Mouse (Mus musculus): ENCODE measurements at regions not wholly inside any gene's neighbourhood (a gene's known extent, or its start where the extent isn't known, plus 50 kb on each side); places are given as distances from the start of the nearest gene placed in this dataset.

DNA sequence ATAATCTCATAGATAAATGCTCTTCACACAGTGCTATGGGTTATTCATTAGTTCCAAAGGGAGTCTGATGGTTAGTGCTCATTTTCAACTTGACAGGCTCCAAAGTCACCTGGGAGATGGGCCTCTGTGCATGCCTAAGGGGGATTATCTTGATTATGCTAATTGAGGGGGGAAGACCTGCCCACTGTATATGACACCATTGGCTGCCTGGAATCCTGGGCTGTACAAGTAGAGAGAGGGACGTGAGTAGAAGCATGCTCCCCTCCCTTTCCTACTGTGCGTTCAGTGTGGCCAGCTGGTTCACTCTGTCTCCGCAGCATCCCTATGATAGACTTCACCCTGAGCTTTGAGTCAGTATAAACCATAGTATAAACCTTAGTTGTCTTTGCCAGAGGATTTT, 300.8 kb downstream of the Gpat3 start:
- no peak for ATAC-seq (replicated peaks; ENCODE audit: poor library complexity)

DNA sequence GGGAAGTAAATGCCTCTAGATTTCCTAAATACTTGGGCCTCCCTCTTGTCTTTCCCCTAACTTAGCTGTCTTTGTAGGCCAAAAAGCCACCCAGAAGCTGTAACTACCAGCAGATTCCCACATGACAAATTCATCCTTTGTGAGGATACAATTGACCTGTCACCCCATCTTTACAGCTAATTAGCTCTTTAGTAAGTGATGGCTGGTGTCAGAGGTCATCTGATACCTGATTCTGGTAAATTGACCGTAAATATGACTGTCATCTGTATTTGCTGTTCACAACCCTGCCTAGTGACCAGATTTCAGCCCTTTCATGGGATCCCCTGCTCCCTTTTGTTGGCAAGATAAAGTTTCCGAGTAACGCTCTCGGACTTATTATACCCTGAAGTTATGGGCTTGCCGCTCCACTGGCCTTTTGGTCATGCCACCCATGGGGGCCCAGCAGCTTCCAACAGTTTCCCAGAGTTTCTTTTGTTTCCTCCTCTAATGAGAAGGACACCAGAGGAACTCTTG, 279.5 kb downstream of the Gpat3 start:
- no peak for ATAC-seq (replicated peaks; ENCODE audit: poor library complexity)

DNA sequence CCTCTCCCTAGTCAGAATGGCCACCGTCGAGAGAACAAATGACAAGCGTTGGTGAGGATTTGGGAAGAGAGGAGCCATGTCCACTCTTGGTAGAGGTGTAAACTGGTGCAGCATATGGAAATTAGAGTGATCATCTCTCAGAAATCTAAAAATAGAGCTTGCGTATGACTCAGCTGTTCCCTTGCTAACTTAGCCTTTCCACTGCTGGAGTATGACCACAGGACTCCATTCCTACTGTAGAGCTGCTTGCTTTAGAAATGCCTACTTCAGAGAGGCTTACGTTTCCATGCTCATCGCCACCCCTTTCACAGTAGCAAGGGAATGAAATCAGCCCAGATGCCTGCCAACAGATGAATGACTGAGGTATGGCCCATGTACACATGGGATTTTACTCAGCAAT, 277.4 kb downstream of the Gpat3 start:
- ATAC-seq (replicated peaks; ENCODE audit: poor library complexity), result no peak

DNA sequence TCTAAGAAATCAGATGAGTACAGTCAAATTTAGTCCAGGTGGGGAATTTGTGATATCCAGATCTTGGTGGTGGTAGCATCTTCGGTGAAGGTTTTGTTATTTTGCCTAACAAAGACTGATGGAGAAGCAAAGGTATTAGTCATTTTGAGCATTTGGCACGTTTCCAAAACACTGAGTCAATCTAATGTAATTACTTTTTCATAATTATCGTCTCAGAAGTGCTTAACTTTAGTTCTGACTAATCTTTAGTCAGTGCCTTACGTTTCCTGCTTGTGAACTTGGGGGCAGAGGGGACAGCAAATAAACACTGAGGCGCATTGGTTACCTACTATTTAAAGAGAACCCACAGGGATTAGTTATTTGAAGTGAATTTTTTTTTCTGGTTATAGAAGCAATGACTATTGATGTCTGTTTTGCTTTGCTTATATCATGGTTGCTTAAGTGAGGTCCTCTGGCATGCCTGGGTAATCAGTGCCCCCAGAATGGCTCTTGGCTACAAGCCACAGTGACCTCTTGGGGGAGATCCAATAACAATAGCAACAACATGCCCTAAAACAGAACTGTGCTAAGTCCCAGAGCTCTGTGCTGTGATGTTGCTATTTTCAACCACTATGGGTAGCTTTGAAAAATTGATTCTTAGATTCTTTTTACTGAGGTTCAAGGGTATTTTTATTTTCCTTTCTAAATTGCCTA, 275.1 kb downstream of the Gpat3 start:
- ATAC-seq (replicated peaks; ENCODE audit: poor library complexity), result no peak

DNA sequence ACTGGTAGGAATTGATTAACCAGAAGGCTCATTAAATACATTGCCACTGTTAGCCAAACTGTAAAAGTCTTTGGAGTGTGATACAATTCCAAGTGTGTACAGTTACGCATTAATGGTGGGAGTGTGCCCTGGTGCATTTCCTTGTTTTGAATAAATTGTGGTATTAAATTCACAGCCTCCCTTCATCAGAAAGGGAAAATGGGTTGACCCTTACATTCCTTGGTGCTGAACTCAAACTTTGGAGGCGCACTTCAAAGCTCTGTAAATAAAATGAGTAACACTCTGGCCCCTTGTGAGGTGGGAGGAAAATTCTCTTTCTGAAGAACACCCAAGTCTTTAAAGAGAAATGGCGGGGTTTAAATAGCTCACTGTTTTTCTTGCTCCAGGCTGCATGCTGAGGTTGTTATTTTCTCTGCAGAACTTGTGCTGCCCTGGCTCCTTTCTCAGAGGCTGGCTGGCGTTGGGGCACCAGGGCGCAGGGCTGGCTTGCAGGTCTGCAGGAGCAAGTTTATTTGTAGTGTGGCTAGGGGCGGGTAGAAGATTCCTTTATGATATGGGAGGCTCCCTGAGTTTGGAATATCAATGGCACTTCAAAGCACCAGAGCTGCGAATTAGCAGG, 266.7 kb downstream of the Gpat3 start:
- ATAC-seq (replicated peaks; ENCODE audit: poor library complexity), result no peak

DNA sequence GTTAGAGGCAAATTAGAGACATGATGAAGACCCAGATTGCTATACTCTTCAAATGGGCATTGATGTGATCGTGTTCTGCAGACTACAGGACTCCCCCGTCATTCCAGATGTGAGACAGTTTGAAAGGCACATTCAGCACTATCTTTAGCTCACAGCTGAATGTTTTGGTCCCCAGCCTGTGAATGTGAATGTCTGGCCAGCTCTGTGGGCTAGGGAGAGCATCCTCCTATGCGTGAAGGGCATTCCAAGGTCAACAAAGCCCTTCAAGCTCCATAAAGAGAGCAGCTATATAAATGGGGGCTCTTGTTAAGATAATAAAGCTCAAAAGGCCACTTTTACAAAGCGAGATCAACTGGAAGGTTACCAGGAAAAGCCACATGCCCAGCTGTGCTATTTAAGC, 266.1 kb downstream of the Gpat3 start:
- no peak for ATAC-seq (replicated peaks; ENCODE audit: poor library complexity)

DNA sequence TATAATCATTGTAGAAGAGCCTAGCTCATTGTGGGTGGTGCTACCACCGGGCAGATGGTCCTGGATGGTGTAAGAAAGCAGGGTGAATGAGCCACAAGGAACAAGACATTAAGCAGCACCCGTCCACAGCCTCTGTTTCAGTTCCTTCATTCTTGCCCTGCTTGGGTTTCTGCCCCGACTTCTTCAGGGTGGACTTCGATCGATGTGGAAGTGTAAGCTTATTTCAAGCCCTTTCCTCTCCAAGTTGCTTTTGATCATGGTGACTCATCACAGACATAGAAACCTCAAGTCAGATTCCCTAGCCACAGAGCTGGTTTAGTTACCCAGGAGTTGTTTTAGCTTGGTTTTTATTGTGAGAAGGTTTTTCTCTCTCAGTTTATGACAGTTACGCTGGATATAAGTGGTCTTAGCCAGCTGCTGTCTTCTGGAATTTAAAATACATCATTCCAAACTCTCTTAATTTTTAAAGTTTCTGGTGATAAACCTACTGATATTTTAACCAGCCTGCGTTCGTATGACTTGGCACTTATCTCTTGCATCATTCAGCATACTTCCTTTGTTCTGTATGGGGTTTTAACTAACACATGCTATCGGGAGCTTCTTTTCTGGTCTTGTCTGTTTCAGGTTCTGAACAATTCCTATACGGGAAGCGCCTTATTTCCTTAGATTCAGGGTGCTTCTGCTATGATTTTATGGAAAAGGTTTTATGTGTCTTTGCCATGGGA, 255.6 kb downstream of the Gpat3 start:
- ATAC-seq (replicated peaks; ENCODE audit: poor library complexity), result peak; percentile 95

DNA sequence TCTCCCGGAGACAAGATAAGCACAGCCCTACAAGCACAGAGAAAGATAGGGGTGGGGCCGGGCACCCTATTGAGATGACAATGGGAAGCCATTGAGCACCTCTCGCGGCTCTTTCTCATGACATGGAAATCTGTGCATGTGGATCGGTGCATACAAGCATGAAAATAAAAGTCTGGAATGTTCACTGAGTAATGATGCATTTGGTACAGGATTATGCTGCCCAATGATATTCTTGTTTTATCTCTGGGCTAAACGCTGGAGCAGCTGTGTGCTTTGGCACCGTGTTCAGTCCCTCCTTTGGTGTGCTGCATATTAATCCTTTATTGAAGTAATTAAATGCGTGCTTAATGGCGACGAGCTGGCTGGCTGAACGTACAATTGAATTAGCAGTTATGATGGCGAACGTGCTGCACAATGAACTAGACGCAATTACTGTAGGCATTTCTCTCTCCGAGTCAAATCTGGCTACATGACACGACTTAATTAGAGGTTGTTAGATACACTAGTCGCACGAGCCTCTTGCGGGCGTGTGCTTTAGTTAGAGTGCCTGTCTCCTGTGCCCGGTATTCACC, 245.6 kb downstream of the Gpat3 start:
- no peak for ATAC-seq (replicated peaks; ENCODE audit: poor library complexity)

DNA sequence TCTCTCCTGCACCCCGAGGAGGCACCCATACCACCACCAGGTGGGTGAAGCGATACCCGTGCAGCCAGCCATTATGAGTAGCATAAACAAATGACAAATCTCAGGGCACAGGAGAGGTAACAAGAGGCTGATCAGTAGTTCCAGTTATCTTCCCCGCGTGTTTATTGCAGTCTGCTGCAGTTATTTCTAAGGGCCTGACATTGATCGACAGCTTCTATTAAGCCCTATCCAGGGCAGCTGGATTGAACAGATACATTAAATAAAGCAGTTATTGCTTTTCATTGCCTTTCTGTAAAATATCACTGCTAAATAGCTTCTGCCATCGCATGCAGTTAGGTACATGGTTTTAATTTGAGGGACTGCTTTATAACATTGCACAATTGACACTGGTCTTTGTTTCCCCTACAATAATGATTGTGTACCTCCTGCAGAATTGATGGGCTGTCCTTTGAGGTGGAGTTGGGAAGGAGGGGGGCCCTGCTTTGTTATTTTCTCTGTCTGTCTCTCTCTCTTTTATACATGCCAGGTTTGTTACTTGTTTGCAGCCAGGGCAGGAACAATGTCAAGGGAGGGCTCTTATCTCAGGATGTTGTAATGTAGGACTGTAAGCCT, 245.0 kb downstream of the Gpat3 start:
- ATAC-seq (replicated peaks; ENCODE audit: poor library complexity), result no peak

DNA sequence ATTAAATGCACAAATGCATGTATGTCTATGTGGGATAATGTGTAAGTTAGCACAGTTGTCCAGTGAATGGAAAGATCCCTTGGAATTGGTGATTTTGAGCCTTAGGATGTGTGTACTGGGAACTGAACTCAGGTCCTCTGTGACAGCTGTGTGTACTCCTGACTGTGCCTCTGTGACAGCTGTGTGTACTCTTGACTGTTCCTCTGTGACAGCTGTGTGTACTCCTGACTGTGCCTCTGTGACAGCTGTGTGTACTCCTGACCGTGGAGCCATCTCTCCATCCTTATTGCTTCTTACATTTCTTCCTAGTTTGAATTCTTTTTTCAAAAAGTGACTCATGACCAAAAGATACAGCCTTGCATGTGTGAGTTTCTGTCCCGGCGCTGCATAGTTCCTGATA, 239.7 kb downstream of the Gpat3 start:
- ATAC-seq (replicated peaks; ENCODE audit: poor library complexity), result no peak

DNA sequence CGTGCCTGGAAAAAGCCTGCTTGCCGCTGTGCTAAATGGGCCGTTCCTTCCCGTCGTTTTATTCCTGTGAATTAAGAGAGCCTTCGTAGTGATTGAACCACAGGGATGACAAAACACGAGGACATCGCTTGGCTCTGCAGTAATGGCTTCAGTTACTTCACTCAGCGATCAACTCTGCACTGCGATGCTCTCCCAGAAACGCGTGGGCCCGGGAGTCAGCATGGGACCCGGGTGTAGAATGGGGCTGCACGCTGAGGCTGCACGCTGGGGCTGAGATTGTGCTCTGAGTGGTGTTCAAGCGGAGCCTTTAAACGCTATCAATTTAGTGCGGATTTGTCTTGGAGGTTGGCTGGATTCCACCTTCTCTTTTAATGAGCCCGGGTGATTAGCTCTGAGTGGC, 237.1 kb downstream of the Gpat3 start:
- ATAC-seq (replicated peaks; ENCODE audit: poor library complexity), result no peak

DNA sequence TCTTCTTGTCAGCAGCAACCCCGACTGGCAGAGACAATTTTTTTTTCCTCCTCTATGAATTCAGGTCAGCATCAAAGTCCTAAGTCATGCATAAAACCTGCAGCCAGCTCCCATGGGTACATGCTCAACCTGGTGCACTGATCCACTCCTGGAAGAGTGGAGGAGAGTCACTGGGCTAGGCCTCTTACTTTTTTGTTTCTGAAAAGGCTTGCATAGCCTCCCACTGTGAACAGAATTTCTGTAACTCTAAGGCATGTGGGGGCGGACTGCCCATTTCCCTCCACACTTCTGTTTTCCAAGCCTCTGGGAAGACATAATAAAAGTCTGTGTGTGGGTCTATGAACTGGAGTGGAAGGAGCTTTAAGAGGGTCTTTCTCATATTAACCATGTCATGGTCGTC, 218.8 kb downstream of the Gpat3 start:
- ATAC-seq (replicated peaks; ENCODE audit: poor library complexity), result no peak

DNA sequence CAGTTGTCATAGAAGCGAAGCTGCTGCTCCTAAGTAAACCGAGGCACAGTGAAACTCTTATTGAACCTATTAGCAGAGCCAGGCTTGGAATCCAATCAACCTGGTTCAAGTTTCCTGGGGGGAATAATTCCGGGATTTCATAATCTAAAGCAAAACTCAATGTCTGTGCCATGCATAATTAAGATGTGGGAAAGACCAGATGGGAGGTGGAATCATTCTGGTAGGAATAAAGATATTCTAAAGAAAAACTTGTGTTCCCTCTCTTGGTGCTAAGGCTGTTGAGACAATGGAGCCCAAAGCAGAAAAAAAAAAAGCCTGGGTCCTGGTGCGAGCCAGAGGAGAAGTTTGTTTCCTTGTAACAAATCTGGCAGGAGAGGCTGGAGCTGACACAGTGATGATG, 217.7 kb downstream of the Gpat3 start:
- no peak for ATAC-seq (replicated peaks; ENCODE audit: poor library complexity)

DNA sequence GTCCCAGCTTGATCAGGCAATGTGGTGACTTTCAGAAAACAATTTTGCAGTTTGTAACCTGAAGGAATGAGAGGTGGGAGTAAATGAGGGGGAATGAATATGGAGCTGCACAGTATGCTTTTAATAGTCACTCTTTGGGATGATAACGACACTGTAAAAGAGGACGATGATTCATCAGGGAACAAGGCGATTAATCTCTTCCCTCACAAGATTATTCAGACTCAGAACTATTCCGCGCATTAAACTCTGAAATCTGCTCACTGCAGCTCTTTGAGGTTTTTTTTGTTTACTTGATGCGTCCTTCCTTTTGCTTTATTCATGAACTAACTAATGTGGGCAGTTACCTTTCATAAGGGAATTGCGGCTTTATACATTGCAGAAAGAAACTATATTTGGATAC, 206.1 kb downstream of the Gpat3 start:
- ATAC-seq (replicated peaks; ENCODE audit: poor library complexity), result no peak

DNA sequence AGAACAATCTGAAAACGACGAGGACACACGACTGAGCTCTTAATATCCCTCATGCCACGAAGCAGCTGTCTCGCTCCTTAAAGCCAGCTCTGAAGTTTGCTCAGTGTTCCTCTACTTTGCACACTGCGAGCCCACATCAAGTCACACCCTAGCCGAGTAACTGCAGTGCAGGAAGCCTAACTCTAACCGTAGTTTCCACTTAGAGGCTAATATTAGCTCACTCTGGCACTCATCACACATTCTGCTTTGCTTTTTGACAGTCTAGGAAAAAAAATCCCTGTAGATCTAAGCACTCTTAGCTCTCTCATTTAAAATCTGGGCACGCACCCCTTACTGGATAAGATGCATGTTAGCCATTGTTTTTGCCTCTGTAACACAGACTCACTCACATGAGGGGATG, 195.0 kb downstream of the Gpat3 start:
- ATAC-seq (replicated peaks; ENCODE audit: poor library complexity), result no peak

DNA sequence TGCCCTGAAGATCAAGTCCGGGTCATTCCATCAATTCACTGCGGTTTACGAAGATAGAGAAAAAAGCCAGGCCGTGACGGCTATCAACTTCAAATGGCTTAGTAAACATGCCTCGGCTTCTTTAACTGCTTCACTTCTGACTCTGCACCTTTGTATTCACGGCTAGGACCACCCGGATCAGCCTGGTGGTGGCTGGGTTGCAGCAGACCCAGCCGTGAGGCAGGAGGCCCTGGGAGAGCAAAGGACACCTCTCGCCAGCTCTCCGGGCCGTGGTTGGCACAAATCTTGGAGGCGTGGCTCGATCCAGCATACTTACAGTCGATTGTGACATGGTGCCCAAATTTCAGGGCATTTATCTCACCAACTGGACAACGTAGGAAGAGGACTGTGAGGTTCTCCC, 187.5 kb downstream of the Gpat3 start:
- no peak for ATAC-seq (replicated peaks; ENCODE audit: poor library complexity)

DNA sequence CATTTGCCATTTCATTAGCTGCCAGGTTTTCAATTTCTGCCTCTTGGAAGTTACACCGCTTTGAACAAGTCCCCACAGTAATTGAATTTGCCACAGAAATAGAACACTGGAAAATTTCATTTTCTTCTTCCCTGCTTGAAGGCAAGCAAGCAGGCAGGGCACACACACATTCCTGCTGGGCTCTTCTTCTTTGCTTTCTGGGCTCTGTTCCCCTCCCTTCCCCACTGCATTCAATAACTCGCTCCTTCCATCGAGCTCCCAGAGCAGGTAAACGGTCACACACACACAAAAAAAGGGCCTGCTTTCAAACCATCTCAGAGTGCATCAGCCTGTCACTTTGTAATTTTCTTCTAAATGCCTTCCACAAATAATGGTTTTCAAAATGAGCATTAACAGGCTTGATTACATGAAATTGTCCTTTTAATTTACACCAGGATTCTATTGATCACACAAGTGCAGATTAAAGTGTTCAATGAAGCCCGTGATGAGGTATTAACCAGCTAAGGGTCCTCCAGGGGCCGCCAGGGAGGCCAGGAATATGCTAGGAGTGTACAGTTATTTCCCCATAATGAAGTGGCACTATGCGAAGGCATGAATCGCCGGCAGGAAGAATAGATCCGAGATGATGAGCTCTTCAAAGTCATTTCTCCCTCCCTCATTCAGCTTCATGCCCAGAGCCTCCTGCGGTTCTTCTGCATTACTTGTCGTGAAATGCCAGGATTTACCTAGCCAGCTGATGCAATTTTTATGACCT, 186.8 kb downstream of the Gpat3 start:
- no peak for ATAC-seq (replicated peaks; ENCODE audit: poor library complexity)

DNA sequence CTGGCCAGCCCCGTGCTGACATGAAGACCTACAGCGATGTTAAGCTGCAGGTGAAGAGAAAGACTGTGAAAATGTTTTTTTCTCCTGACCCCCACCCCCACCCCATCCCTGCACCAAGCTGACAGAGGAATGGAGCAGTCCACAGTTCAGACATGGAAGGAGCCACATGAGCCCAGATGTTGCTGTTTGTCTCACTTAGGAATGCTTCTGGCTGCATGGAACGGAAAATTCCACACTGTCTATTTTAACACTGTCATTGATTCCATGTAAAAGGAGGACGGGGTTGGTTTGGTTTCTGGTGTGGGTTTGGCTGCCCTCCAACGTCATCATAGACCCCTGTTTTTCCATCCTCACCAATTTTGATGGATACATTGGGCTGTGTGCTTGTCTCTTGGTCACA, 179.3 kb downstream of the Gpat3 start:
- ATAC-seq (replicated peaks; ENCODE audit: poor library complexity), result no peak

DNA sequence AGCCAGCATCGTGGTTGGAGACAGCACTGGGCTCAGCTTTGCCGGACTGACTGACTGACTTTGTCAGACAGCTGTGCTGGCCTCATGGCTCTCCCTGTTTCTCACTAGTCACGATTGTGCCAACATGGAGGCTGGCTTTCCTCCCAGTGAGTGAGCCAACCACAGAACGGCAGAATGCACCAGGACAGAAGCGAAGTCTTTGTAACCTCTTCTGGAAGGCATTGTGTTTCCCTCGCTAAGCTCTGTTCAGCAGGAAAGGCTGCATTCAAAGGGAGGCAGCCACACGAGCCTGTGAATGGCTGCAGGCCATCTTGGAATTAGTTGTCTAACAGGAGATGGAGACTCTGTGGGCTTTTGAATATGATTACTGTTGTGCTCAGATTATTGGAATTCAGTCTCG, 178.3 kb downstream of the Gpat3 start:
- ATAC-seq (replicated peaks; ENCODE audit: poor library complexity), result no peak

DNA sequence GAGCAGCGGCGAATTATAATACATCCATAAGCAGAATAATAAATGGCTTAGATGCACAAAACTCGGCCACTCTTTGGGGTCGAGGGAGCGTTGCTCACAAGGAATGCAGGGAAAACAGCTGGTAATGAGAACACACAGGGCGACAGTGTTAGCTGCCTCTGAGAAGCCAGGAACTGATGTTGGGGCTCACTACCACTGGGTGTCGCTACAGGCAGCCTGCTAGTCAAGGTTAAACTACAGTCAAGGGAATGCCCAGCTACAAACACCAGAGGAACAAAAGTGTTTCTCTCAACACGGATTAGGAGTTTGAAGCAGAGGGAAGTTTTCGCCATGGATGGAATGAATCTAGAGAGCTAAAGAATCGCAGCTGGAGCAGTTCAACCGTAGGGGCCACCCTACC, 175.3 kb downstream of the Gpat3 start:
- peak; percentile 76 for ATAC-seq (replicated peaks; ENCODE audit: poor library complexity)

DNA sequence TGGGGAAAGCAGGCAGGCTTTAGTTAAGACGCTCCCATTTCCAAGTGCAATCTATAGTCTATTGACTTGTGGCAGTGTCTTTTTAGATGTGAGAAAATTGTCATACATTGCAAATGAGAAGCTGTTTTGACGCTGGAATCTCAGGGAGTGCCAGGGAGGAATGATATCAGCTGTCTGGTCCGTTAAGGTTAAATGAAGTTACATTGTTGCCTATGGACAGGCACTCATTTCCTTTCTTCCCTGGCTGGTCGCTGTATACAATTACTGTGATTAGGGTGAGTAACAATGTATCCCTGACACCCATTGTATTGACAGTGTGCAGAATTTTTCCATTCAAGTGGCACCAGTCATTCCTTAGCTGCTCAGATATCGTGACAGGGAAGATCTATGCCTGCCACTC, 168.3 kb downstream of the Gpat3 start:
- ATAC-seq (replicated peaks; ENCODE audit: poor library complexity), result no peak

Measured in megakaryocyte progenitor cell, adult 5-6 weeks (primary cell).